Mouse (Mus musculus) olfactory bulb, adult 2 months (tissue): ENCODE measurements around the gene 1700028P14Rik. TPM values are rescaled to one million over a fixed set of nuclear protein-coding genes. Genes with fewer than 3 reads are reported as not detected.

ENCODE experiments used
- H3K27ac ChIP-seq: fragments of 200-500 bp; 2 replicates; pipeline ENCODE4 v1.5.1; 2012; ENCODE audit warnings: low read depth, low read length; ENCODE audit not compliant: insufficient read depth
- H3K4me1 ChIP-seq: fragments of 200-500 bp; 2 replicates; pipeline ENCODE4 v1.6.1; 2012; ENCODE audit warnings: low read length; ENCODE audit not compliant: control insufficient read depth, insufficient read depth
- H3K4me3 ChIP-seq: fragments of 200-500 bp; 2 replicates; pipeline ENCODE4 v1.5.1; 2012; ENCODE audit warnings: mild to moderate bottlenecking, low read depth, low read length, moderate library complexity; ENCODE audit not compliant: insufficient read depth
- CTCF ChIP-seq: fragments of 200-500 bp; IDR thresholded peaks from 2 replicates; pipeline ENCODE4 v1.5.1; 2012; ENCODE audit warnings: low read depth, mild to moderate bottlenecking, low read length, moderate library complexity; ENCODE audit not compliant: insufficient read depth
- POLR2A ChIP-seq: fragments of 200-500 bp; IDR thresholded peaks from 2 replicates; pipeline ENCODE4 v1.6.1; 2012; ENCODE audit warnings: mild to moderate bottlenecking, low read depth, low read length, moderate library complexity; ENCODE audit not compliant: insufficient read depth
- WGBS: fragments of 180-500 bp; shearing (Covaris S2); methylation state at CpG from one replicate; pipeline ENCODE4 v1.1.7; 2018; 5-methylcytosine and 5-hydroxymethylcytosine counted together
- polyA plus RNA-seq: library from polyadenylated mRNA; stranded (reverse); fragments of >200 nt; gene quantifications from 2 replicates; pipeline ENCODE4 v1.2.4, GENCODE M21; 2012; ENCODE audit warnings: low replicate concordance; ENCODE audit not compliant: missing spikeins, insufficient read depth, insufficient read length

1700028P14Rik gene
- polyA plus RNA-seq, 1 experiment, result not detected

GRCm38 (mm10) chr19:23668142-23668655 is 15.6 kb upstream of the 1700028P14Rik start:
- Histone ChIP-seq H3K4me3 (no peak overlapping the region), H3K27ac (no peak overlapping the region), H3K4me1 (no peaks in the 10 kb centered on the region)
- no peak for TF ChIP-seq POLR2A
- TF ChIP-seq CTCF, result no peak
- WGBS, result 74% methylated on average over 6 of the region's 6 CpGs

- TF ChIP-seq POLR2A, result no peak
- TF ChIP-seq CTCF, result no peak
- Histone ChIP-seq H3K27ac (no peak overlapping the region), H3K4me3 (no peak overlapping the region), H3K4me1 (no peaks in the 10 kb centered on the region)
- WGBS, result 92% methylated on average over 7 of the region's 7 CpGs
Observed at GRCm38 (mm10) chr19:23664083-23664482, 11.5 kb upstream of the 1700028P14Rik start.

GRCm38 (mm10) chr19:23658350-23658749 is 5.7 kb upstream of the 1700028P14Rik start:
- WGBS, result 79% methylated on average over 4 of the region's 4 CpGs
- TF ChIP-seq POLR2A, result no peak
- no peak for TF ChIP-seq CTCF
- no peak overlapping the region for H3K4me3 ChIP-seq

DNA sequence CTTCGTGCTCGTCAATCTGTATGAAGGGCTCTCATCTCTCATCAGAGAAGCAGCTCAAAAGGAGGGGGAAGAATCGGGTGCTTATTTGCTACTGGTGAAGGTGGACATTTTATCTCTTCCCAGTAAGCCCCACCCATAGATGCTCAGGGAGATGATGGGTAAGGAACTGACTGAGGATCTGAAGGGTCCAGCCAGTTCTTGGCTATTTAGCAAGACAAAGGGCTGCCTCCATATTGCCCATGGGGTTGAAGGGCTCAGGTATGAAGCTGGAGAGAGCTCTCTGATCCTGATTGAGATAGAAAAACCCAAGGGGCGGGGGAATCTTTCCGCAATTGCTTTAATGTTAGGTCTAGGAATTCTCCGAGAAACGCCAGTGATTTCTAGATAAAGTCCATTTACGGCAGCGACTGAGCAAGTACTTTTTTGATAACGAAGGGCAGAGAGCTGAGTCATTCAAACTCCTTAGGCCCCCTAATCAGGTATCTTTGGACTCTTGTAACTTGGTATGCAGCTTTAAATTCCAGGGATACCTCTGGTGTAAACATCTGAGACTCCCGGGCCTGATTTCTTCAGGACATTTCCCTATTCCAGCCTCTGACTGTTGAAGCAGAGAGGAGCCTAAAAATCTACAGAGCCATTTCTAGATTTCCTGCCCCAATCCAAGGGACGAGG is 4.8 kb upstream of the 1700028P14Rik start:
- Histone ChIP-seq H3K4me1 (no peaks in the 10 kb centered on the region), H3K4me3 (no peak overlapping the region), H3K27ac (no peak overlapping the region)
- 79% methylated on average over 12 of the region's 12 CpGs for WGBS
- TF ChIP-seq POLR2A, result no peak
- no peak for TF ChIP-seq CTCF

More at GRCm38 (mm10) chr19:23658350-23658749, 5.7 kb upstream of the 1700028P14Rik start:
- Histone ChIP-seq H3K27ac (no peak overlapping the region), H3K4me1 (no peaks in the 10 kb centered on the region)

DNA sequence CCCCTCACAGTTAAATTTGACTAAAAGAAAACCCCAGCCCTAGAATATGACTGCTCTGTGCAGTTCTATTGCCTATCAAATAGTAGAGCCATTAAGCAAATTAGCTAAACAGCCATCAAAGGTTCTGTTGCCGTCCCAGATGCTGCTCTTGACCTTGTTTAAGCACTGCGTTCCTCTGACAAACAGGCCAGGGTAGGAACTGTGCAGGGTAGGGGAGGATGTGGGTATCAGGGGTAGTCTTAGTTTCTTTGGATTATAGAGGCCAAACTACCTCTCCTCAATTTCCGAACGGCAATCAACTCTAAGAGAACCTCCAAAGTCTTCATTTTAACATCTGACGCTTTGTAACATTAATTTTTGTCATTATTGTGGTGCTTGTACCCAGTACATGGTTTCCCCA is 542 bp upstream of the 1700028P14Rik start:
- Histone ChIP-seq H3K27ac (no peak overlapping the region), H3K4me3 (no peak overlapping the region), H3K4me1 (no peaks in the 10 kb centered on the region)
- TF ChIP-seq CTCF (no peak), POLR2A (no peak)
- 97% methylated on average over 5 of the region's 5 CpGs for WGBS

- no peak overlapping the region for H3K27ac ChIP-seq
- H3K4me1 ChIP-seq, result peaks cover 12% of the 10 kb centered on the region
- TF ChIP-seq CTCF (no peak), POLR2A (no peak)
- WGBS, result 94% methylated on average over 7 of the region's 7 CpGs
- no peak overlapping the region for H3K4me3 ChIP-seq
Observed at GRCm38 (mm10) chr19:23647308-23647707, 5.3 kb downstream of the 1700028P14Rik start.

DNA sequence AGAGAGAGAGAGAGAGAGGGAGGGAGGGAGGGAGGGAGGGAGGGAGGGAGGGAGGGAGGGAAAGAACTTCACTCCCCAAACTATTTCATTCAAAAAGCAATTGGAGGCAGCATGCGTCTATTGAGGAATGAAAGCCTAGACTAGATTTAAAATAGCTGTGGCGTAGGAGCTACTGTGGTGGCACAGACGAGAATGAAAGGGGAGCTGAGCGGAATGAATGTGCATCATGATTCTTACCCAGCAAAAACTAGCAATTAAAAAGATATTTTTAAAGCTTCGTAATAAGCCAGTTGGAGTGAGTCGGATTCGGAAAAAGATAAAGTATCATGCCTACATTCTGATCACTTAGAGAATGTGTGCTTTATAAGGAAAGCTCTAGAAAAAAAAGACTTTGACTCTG is 7.3 kb downstream of the 1700028P14Rik start:
- no peak overlapping the region for H3K27ac ChIP-seq
- 24% methylated on average over 7 of the region's 7 CpGs for WGBS

DNA sequence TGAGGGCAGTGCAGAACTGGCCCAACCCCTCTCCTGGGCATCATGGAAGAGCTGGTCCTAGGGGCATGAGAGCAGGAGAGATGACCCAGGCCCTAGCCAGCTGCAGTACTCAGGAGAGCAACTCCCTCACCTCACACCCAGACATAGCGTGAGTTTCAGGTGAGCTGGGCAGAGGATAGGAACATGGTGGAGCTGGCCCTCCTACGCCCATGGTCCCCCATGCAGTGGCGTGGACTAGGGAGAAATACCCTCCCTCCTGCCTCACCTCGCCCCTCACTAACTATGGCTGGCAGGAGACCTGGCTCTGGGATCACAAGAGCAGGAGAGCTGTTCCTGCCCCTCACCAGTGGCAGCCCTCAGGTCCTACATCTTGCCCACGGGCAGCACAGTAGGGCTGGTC is 8.8 kb downstream of the 1700028P14Rik start:
- H3K27ac ChIP-seq, result no peak overlapping the region
- H3K4me1 ChIP-seq, result peaks cover 12% of the 10 kb centered on the region
- H3K4me3 ChIP-seq, result no peak overlapping the region
- 94% methylated on average over 5 of the region's 5 CpGs for WGBS
- TF ChIP-seq POLR2A, result no peak
- TF ChIP-seq CTCF, result no peak

More for the DNA sequence above, 7.3 kb downstream of the 1700028P14Rik start:
- TF ChIP-seq CTCF (no peak), POLR2A (no peak)
- peaks cover 12% of the 10 kb centered on the region for H3K4me1 ChIP-seq
- H3K4me3 ChIP-seq, result no peak overlapping the region

- Histone ChIP-seq H3K4me1 (no peaks in the 10 kb centered on the region), H3K4me3 (no peak overlapping the region), H3K27ac (no peak overlapping the region)
- TF ChIP-seq POLR2A, result no peak
- no peak for TF ChIP-seq CTCF
- 48% methylated on average over 5 of the region's 5 CpGs for WGBS
Observed at GRCm38 (mm10) chr19:23636786-23637185, 15.8 kb downstream of the 1700028P14Rik start.
